Mouse (Mus musculus) lung, embryonic 14.5 days (tissue): Measurements from ENCODE around the gene Edrf1. TPM values are rescaled to one million over a fixed set of nuclear protein-coding genes. Genes with fewer than 3 reads are reported as not detected.

Source experiments
- ATAC-seq: fragments of 200-750 bp; cut with Nextera tagmentation; 2 replicates; pipeline ENCODE4 v1.8.0; 2017; ENCODE audit warnings: mild to moderate bottlenecking, moderate TSS enrichment, moderate library complexity; ENCODE audit not compliant: insufficient read depth
- DNase-seq: peaks from one replicate; pipeline ENCODE4 v3.0.0-alpha.2; 2015
- H3K27ac ChIP-seq: fragments of 300-500 bp; sonication (generic); 2 replicates; pipeline ENCODE4 v1.5.1; 2014; ENCODE audit warnings: low read depth, mild to moderate bottlenecking, moderate library complexity
- H3K27me3 ChIP-seq: fragments of 300-500 bp; sonication (generic); 2 replicates; pipeline ENCODE4 v1.6.1; 2014; ENCODE audit warnings: low read length, control low read depth; ENCODE audit not compliant: insufficient read depth
- H3K36me3 ChIP-seq: fragments of 300-500 bp; sonication (generic); 2 replicates; pipeline ENCODE4 v1.6.1; 2014; ENCODE audit warnings: control low read depth; ENCODE audit not compliant: insufficient read depth
- H3K4me1 ChIP-seq: fragments of 300-500 bp; sonication (generic); 2 replicates; pipeline ENCODE4 v1.6.1; 2014; ENCODE audit warnings: antibody characterized with exemption, control low read depth; ENCODE audit not compliant: insufficient read depth
- H3K4me2 ChIP-seq: fragments of 300-500 bp; sonication (generic); 2 replicates; pipeline ENCODE4 v1.6.1; 2014; ENCODE audit warnings: mild to moderate bottlenecking
- H3K4me3 ChIP-seq: fragments of 300-500 bp; sonication (generic); 2 replicates; pipeline ENCODE4 v1.5.1; 2014; ENCODE audit warnings: low read depth, low read length
- H3K9ac ChIP-seq: fragments of 300-500 bp; sonication (generic); 2 replicates; pipeline ENCODE4 v1.6.1; 2014
- H3K9me3 ChIP-seq: fragments of 300-500 bp; sonication (generic); 2 replicates; pipeline ENCODE4 v1.6.1; 2016; ENCODE audit warnings: low read depth, low read length, control low read depth
- CTCF ChIP-seq: IDR thresholded peaks from 2 replicates; pipeline ENCODE4 v1.5.1; 2016; ENCODE audit warnings: antibody characterized with exemption, low read depth
- WGBS: fragments of 180-500 bp; shearing (Covaris S2); extraction: QIAGEN DNeasy Blood & Tissue Kit; methylation state at CpG from one replicate; pipeline ENCODE4 v1.1.7; 2014; 5-methylcytosine and 5-hydroxymethylcytosine counted together
- polyA plus RNA-seq: library from polyadenylated mRNA; unstranded; fragments of >200 nt; fragmentation: Nextera tagmentation; extraction: Ambion mirVana; gene quantifications from 2 replicates; pipeline ENCODE4 v1.2.1, GENCODE M21; 2014

Gene Edrf1
- polyA plus RNA-seq, 1 experiment from 2014 or later: 22.8 TPM

DNA sequence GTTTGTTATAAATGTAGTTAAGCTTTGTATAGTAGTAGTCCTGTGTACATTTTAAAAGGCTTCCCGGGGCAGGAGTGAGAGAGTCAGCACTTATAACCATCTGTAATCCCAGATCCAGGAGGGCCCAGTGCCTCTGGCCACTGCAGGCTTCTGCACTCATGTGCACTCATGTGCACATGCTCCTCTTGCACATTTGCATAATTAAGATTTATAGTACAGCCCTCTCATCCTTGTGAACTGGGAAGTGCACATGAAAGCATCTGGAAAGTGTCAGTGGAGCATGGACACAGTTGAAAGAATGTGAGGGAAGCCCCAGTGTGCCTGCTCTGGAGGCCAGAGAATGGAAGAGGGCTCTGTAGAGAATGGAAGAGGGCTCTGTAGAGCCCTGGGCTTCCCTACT is 25.1 kb downstream of the Edrf1 start:
- Histone ChIP-seq H3K4me3 (no peak overlapping the region), H3K27ac (no peak overlapping the region), H3K4me1 (no peaks in the 10 kb centered on the region), H3K36me3 (peaks cover 97% of the 10 kb centered on the region), H3K9me3 (no peaks in the 10 kb centered on the region), H3K9ac (no peak overlapping the region), H3K27me3 (no peaks in the 10 kb centered on the region), H3K4me2 (no peak overlapping the region)
- 87% methylated on average over 1 of the region's 1 CpGs for WGBS
- TF ChIP-seq CTCF: no peak
- no peak for ATAC-seq
- no peak for DNase-seq

DNA sequence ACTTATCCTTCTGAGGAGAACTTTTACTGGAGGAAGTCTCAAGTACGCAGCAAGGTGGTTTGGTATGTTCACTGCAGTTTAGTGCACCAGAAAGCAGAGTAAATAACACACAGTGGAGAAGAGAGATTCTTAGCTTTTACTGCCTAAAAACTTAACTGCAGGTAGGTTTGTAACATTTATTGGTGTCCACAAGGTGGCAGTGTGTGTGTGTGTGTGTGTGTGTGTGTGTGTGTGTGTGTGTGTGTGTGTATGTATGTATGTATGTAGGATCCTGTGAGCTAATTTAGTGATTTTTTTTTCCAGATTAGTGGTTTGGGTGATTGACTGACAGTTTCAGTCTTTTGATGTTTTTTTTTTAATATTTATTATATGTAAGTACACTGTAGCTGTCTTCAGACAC is 31.7 kb downstream of the Edrf1 start:
- H3K27me3 ChIP-seq: no peaks in the 10 kb centered on the region
- no peak overlapping the region for H3K9ac ChIP-seq
- H3K4me3 ChIP-seq: no peak overlapping the region
- H3K4me1 ChIP-seq: no peaks in the 10 kb centered on the region
- no peak overlapping the region for H3K4me2 ChIP-seq
- no peak overlapping the region for H3K27ac ChIP-seq
- DNase-seq: peak; percentile 18
- ATAC-seq: no peak
- H3K9me3 ChIP-seq: no peaks in the 10 kb centered on the region
- WGBS: 61% methylated on average over 1 of the region's 1 CpGs
- TF ChIP-seq CTCF: peak; percentile 60
- peaks cover 93% of the 10 kb centered on the region for H3K36me3 ChIP-seq

DNA sequence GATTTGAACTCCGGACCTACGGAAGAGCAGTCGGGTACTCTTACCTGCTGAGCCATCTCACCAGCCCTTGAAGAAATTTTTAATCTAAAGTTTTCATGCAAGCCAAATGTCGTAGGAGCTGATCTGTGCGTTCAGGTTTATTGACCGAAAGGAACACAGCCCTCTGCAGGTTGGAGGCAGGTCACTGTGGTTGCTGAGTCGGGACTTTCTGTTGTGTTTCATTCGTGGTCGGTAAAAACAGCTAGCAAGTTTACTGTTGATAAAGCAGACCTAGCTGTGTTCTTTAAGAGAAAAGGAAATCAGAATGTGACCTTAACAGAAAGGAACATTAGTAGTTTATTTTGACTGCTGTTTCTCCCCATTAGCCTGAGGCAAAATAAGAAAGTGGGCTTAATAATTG is 32.6 kb downstream of the Edrf1 start:
- DNase-seq (no peak), ATAC-seq (no peak)
- Histone ChIP-seq H3K9ac (no peak overlapping the region), H3K9me3 (no peaks in the 10 kb centered on the region), H3K4me3 (no peak overlapping the region), H3K27ac (no peak overlapping the region), H3K27me3 (no peaks in the 10 kb centered on the region), H3K4me1 (no peaks in the 10 kb centered on the region), H3K4me2 (no peak overlapping the region), H3K36me3 (peaks cover 89% of the 10 kb centered on the region)
- WGBS: 92% methylated on average over 9 of the region's 9 CpGs
- TF ChIP-seq CTCF: no peak

DNA sequence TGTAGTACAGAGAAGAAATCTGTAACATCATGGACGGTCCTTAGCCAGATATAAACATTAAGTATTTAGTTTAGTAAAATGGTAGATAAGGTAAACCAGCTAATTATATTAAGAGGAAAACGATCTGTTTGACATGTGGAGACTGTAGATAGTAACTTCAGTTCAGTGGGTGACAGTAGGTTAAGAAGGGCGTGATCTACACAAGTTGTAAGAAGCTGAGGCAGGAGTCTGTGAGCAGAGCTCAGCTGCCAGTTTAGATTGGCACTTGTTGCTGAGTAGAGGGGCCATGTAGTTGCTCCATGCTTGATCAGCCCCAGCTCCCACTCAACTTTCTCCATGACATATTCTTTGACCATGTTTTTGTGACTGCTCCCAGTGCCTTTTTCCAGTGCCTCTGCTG is 33.5 kb downstream of the Edrf1 start:
- Histone ChIP-seq H3K9ac (no peak overlapping the region), H3K9me3 (no peaks in the 10 kb centered on the region), H3K36me3 (peaks cover 81% of the 10 kb centered on the region), H3K27me3 (no peaks in the 10 kb centered on the region), H3K4me1 (no peaks in the 10 kb centered on the region), H3K27ac (no peak overlapping the region), H3K4me3 (no peak overlapping the region), H3K4me2 (no peak overlapping the region)
- DNase-seq (no peak), ATAC-seq (no peak)
- WGBS: 77% methylated on average over 3 of the region's 3 CpGs
- TF ChIP-seq CTCF: no peak

DNA sequence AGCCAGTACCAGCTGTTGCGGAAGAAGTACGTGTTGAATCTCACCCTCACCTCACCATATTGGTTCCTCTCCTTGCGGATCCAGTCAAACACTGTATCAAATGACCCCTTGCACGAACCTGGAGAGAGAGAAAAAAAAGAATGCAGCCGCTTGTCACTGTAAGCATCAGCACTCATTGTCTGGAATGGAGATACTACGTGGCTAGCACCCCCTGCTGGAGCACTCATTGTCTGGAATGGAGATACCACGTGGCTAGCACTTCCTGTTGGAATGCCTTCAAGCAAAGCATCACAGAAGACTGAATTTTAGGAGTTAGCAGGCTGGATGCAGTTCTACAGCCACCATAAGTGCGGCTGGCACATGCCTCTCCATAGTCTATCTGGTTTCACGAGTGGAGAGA is 38.7 kb downstream of the Edrf1 start:
- 75% methylated on average over 9 of the region's 9 CpGs for WGBS
- Histone ChIP-seq H3K4me1 (no peaks in the 10 kb centered on the region), H3K4me2 (no peak overlapping the region), H3K4me3 (no peak overlapping the region), H3K9me3 (no peaks in the 10 kb centered on the region), H3K9ac (no peak overlapping the region), H3K36me3 (peaks cover 34% of the 10 kb centered on the region), H3K27me3 (no peaks in the 10 kb centered on the region), H3K27ac (no peak overlapping the region)
- peak; percentile 37; the same call in 1 of the 2 replicates for TF ChIP-seq CTCF
- DNase-seq (peak; percentile 59), ATAC-seq (no peak)

DNA sequence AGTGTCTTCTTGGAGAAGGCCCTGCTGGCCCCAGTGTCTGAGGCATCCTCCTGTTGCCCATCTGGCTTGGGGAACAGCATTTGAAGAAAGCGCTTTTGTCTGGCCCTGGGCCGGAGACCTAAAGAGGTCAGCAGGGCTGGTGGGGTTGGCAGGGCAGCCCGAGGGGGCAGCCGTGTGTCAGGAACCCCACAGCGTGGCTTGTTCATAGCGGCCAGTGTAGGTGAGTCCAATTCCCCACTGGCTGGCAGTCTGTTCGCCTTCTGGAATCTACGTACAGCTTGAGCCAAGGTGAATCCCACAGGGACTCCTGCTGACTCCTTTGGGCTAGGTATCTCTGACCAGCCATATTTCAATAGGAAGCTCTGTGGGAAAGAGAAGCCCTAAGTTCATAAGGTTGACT is 41.4 kb downstream of the Edrf1 start:
- H3K4me2 ChIP-seq: no peak overlapping the region
- no peak for TF ChIP-seq CTCF
- ATAC-seq (no peak), DNase-seq (no peak)
- peaks cover 8% of the 10 kb centered on the region; the same call in 1 of the 2 replicates for H3K36me3 ChIP-seq
- no peaks in the 10 kb centered on the region for H3K4me1 ChIP-seq
- H3K27ac ChIP-seq: no peak overlapping the region
- H3K9ac ChIP-seq: no peak overlapping the region
- no peaks in the 10 kb centered on the region for H3K27me3 ChIP-seq
- WGBS: 89% methylated on average over 8 of the region's 8 CpGs
- no peaks in the 10 kb centered on the region for H3K9me3 ChIP-seq
- no peak overlapping the region for H3K4me3 ChIP-seq

DNA sequence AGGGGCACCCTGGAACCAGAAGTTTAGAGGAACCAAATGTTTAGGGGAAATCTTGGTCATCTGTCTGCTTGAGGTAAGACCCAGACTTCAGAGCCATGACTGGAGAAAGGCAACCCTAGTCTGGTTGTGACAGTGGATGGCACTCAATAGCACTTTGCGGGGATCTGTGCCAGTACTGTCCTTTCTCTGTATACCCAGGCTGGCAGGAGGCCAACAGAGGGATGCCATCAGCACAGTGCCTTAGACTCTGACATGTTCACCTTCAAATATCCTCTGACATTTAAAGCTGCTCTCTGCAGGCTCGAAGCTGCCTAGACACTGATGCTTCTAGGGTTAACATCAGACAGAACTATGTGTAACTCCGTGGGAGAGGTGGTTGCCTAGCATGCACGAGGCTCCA is 42.1 kb downstream of the Edrf1 start:
- Histone ChIP-seq H3K27me3 (no peaks in the 10 kb centered on the region), H3K9ac (no peak overlapping the region), H3K27ac (no peak overlapping the region), H3K4me2 (no peak overlapping the region), H3K36me3 (0 out of 2 replicates have a peak, but pooled peaks cover 4% of the 10 kb centered on the region), H3K4me1 (no peaks in the 10 kb centered on the region), H3K9me3 (no peaks in the 10 kb centered on the region), H3K4me3 (no peak overlapping the region)
- WGBS: 58% methylated on average over 4 of the region's 4 CpGs
- DNase-seq: peak; percentile 14
- no peak for TF ChIP-seq CTCF
- ATAC-seq: no peak

DNA sequence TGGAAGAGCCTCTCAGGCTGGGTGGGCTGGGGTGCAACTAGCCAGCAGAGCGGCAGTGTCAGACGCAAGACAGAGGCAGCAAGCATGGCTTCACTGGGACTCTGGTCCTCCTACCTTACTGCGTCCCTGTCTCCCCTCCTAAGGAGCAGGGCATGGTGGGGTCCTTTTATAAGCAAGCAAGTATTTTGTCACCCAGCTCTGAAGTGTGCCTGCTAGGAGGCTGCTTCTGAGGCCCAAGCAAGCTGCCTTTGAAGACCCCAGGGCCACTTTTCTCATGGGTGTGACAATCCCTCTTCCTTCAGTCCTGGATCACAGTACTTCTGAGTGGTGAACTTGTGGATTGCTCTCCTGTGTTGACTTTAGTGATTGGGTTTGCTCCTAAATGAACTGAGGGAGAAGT is 42.6 kb downstream of the Edrf1 start, which contains the start of gene Mmp21:
Mmp21 (minus strand) TSS at position 101 of the 400 bp plus-strand sequence.
- Histone ChIP-seq H3K36me3 (no peaks in the 10 kb centered on the region), H3K27me3 (no peaks in the 10 kb centered on the region), H3K4me3 (no peak within 1 kb of the TSS), H3K9me3 (no peaks in the 10 kb centered on the region), H3K4me2 (no peak within 1 kb of the TSS), H3K4me1 (no peaks in the 10 kb centered on the region), H3K9ac (no peak within 1 kb of the TSS), H3K27ac (no peak within 1 kb of the TSS)
- no peak for TF ChIP-seq CTCF
- DNase-seq (no peak), ATAC-seq (no peak)
- 78% methylated on average over 3 of the region's 3 CpGs for WGBS
